Mouse (Mus musculus): ENCODE results near the gene Gfra4. TPM values are rescaled to one million over a fixed set of nuclear protein-coding genes. Genes with fewer than 3 reads are reported as not detected.
A peak's percentile ranks its signal among the peaks of the same experiment; 100 is the strongest.

The Gfra4 gene
- polyA plus RNA-seq (2012; rRNA removed): 174 and 189 TPM in 2 replicates

DNA sequence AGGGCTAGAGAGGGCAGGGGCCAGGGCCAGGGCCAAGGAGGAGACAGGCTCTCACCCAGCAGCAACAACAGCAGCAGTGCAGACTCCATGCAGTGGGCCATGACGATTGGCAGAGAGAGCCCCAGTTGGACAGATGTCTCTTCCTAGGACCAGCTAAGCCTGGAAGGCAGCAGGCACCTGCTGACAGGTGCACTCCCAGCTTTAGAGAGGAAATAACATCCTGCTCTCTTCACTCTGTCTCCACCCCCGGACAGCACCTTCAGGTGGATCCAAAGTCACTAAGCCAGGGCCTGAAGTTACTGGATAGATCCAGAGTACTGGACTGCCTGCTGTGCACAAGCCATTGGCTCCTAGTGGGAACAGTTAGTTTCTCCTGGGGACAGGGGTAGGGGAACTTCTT, at the start of gene Gfra4:
TSS of gene Gfra4 (minus strand) at position 101 of the 400 bp plus-strand sequence.
- no peak for DNase-seq (ENCODE audit: extremely low spot score in 1 of 2, low spot score in 1 of 2)

DNA sequence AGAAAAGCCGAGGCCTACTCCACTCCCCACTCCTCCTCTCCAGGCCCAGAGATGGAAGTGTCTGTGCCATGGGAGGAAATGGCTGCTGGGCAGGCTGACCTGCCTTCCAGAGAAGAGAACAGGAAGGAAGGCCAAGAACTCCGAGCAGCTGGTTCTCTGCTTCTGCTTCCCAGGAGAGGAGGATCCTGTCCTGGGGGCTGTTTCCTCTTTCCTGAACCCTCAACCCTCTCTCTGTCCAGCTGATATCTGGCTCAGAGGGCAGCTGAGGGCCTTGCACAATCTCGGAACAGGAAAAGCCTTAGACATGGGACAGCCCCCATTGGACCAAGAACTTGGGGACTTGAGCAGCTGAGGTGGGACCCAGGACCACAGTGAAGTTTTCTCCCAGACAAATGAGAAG, 48.0 kb upstream of the Gfra4 start:
- DNase-seq (ENCODE audit: extremely low spot score in 1 of 2, low spot score in 1 of 2): no peak

DNA sequence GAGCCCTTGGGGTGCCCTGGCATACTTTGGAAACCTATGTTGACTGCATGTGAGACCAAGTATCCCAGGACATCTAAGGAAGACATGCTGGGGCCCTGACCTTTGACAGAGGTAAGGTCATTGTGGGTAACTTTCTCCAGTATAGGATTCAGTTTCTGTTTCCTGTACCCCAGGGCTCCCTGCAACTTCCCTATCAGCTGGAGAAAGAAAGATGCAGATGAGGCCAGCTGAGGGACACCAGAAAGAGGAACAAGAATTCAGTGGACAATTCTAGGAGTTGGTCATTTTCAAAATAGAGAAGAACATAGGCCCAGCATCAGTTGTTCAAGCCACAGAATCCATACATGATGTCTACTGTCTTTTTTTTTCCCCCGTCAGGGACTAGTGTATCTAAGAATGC, 46.7 kb upstream of the Gfra4 start:
- no peak for DNase-seq (ENCODE audit: extremely low spot score in 1 of 2, low spot score in 1 of 2)

DNA sequence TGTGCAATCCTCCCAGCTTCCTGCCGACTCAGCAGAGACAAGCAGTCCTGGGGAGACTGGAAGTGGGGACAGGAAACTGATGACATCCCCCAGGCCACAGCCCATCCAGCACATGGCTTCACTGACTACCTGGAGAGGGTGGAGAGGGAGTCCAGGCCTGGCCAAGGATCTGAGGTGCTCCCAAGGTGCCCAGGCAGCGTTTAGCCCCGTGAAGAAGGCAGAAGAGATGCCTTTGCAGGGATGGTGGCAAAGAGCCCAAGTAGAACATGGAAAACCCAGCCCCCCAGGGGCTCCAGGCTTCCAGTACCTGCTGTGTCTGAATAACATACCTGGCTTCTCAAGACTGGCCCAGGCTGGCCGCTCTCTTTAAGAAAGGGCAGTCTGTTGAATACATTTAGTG, 45.7 kb upstream of the Gfra4 start:
- DNase-seq (ENCODE audit: extremely low spot score in 1 of 2, low spot score in 1 of 2): no peak

DNA sequence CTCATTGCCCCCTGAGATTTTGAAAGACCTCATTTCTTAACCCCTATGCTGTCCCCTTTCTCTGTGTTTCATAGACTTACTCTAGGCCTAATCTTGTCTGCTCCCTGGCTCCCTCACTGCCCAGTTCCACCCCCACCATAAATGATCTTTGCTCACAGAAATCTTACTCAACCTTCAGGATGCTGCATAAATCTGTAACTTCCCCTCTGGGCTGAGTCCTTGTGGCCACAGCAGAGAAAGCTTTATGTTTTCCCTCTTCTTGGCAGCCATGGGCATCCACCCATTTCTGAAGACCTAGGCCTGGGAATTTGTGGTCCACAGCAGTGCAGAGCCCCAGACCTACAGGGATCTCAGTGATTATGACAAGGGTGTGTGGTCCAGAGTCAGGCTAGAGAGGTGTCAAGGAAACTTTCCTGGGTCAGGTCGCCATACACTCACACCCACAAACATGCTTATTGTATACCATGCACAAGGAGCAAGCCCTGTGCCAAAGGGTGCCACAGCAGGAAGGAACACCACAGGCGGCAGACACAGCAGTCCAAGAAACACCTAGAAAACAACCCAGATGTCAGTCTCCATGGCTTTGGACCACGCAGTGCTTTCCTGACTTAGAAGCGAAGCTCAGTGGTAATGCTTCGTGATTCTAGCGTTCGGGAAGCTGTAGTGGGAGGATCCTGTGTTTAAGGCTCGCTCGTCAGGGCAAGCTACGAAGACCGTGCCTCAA, 43.9 kb upstream of the Gfra4 start, which contains the start of gene Siglec1:
TSS of gene Siglec1 (minus strand) at position 99 of the 724 bp plus-strand sequence.
- DNase-seq (ENCODE audit: extremely low spot score in 1 of 2, low spot score in 1 of 2): no peak

DNA sequence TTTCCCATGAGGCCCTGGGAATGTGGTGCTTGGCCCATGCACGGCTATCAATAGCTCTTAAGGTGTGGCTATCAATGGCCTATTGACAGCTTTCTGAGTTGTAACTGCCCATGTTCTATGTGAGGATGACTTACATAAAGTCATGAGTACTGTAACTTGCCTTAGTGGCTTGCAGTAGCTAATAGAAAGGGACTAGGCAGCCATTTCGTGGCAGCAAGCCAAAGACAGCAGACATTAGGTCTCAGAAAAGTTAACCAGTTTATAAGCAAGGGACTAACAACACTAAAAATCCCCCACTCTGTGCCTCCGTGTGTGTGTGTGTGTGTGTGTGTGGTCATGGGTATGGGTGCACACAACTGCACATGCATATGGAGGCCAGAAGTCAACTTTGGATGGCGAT, 41.3 kb upstream of the Gfra4 start:
- DNase-seq (ENCODE audit: extremely low spot score in 1 of 2, low spot score in 1 of 2): no peak

DNA sequence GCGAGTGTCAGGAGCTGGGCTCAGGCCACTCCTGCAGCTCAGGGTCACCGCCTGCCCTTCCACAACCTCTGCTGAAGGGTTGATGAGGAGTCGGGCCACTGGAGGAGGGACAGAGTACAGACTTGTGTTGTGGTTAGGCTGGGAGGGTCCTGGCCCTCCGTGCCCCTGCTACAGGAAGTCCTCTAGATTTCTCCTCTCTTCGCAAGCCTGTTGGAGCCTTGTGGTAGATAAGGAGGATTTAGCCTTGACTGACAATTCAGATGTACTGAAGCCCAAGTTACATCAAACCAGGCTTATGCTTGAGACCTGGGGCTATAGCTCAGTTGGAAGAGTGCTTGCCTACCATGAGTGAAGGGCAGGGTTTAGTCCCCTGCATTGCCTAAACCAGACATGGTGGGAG, 37.6 kb upstream of the Gfra4 start:
- no peak for DNase-seq (ENCODE audit: extremely low spot score in 1 of 2, low spot score in 1 of 2)

DNA sequence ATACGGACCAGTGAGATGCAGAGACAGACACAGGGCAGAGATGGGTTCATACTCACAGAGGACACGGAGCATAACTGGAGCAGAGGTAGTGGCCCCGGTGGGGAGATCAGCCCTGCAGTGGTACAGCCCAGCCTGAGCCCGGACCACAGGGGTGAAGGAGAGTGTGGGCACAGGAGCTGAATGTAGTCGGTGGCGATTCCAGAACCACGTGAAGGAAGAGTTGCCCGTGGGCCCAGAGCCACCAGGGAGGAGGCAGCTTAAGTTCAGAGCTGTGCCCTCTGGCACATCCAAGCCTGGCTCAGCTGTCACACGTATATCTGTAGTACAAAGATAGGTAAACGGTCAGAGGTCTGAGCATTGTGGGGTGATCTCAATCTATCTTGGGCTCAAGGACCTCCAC, 29.6 kb upstream of the Gfra4 start:
- DNase-seq (ENCODE audit: extremely low spot score in 1 of 2, low spot score in 1 of 2): no peak

DNA sequence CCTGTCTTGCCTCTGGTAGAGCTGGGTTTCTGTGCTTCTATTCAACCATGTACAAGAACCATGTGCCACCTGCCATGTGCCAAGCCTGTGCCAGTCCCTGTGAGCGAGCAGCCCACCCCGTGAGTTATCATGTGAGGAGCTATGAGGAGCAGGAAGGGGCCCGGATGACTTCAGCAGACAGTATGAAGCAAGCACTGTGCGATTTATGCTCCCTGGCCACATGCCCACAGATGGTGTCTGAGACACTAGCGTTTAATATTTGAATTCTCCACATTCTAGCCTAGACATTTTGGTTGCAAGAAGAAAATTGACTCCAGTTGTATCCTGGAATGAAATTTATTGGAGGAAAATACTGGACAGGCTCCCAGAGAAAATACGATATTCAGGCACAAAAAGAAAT, 24.6 kb upstream of the Gfra4 start:
- DNase-seq (ENCODE audit: extremely low spot score in 1 of 2, low spot score in 1 of 2): no peak

DNA sequence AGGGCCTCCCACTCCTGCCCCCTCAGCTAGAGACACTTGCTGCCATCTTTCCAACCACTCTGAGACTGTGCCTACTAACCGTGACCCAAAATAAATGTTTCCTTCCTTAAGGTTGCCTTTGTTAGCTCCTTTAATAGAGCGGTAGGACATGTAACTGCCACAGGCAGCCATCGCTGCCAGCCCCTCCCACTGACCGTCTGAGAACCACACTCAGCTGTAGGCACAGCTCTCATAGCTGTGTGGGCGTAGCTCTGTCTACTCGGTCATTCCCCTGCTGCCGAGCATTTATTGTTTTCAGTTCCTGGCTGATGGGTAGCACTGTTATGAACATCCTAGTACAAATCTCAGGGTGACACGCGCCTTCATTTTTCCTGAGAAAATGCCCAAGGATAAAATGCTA, 23.5 kb upstream of the Gfra4 start:
- DNase-seq (ENCODE audit: extremely low spot score in 1 of 2, low spot score in 1 of 2): no peak

DNA sequence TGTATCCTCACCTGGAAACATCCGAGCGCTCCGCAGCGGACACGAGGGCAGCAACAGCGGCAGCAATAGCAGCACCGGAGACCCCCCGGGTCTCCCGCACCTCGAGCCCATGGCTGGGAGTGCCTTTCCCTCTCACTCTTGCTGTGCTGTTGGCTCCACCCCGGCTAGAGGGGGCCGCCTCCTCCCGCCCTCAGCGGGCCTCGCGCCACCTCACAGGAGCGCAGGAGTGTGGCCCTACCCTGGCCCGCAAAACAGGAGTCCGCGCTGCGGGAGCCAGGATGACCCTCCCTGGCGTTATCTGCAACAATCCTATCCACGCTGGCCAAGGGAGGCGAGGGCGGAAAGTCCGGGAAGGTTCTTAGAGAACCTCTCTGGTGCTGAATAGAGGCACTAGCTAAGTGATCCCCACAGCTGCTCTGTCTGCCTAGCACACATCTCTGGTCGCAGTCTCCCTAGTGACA, 20.5 kb upstream of the Gfra4 start, which contains the start of gene Adam33:
TSS of gene Adam33 (minus strand) at position 411 of the 461 bp plus-strand sequence.
- no peak for DNase-seq (ENCODE audit: extremely low spot score in 1 of 2, low spot score in 1 of 2)

DNA sequence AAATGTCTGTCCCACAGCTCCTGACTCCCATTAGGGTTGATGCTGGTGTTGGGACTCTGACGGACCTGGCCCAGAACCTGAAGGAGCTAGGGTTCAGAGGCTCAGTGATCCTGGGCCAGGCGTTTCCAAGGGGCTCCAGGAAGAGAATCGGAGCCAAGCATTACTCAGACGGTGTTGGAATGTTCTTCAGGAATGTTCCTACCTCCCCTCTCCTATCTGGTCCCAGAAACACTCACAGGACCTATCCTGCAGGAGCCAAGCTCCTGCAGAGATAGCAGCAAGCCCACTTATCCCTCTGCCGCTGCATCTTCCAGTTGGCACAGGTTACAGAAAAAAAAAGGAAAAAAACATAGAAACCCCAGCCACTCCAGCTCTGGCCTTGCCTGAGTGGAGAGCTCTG, 18.7 kb upstream of the Gfra4 start:
- no peak for DNase-seq (ENCODE audit: extremely low spot score in 1 of 2, low spot score in 1 of 2)

DNA sequence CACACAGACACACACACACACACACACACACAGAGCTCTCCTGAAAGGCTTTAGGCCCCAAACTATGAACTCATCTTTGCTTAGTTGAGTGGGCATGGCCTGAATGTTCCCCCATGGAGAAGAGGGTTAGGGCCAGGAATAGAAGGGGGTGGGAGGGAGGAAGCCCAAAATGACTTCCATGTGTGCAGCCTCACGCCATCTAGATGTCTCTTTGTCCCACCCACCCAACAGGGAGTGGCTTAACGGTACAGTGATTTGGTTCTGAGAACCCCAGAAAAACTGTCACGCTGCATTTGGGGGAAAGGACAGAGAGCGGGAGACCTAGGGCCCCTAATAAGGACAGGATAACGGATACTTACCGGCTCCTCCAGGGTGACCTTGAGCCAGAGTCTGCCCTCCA, 17.9 kb upstream of the Gfra4 start:
- DNase-seq (ENCODE audit: extremely low spot score in 1 of 2, low spot score in 1 of 2): no peak

DNA sequence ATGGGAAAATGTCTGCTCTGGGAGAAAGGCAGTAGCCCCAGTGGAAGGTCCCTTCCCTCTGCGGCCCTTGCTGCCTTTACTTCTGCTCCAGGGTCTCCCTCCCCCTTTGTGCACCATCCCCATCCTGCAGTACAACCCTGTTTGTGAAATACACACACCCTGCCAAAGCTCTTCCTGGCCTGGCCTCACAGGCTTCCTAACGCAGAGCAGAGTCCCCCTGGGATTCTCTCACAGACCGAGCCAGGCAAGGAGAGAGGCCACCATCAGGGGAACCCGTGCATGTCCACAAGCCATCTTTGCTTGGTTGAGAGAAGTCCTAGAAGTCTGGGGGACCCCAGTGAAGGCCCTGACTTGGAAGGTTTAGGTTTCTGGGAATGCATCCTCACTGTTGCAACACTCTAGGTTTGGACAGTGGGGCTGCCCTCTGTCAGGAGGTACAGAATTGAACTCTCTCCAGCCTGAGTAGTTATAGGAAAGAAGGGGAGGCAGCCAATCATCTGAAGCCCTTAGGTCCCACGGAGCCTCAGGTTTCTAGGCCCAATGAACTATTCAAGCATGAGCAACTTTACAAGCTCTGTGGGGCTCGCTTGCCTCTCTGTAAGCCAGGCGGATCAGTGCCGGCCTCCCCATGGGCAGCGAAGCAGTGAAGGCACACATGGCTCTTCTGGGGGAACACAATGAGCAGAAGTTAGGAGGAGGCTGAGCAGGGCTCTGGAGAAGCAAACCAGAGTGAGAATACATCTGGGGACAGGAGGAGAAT, 17.1 kb upstream of the Gfra4 start:
- DNase-seq (ENCODE audit: extremely low spot score in 1 of 2, low spot score in 1 of 2): no peak

DNA sequence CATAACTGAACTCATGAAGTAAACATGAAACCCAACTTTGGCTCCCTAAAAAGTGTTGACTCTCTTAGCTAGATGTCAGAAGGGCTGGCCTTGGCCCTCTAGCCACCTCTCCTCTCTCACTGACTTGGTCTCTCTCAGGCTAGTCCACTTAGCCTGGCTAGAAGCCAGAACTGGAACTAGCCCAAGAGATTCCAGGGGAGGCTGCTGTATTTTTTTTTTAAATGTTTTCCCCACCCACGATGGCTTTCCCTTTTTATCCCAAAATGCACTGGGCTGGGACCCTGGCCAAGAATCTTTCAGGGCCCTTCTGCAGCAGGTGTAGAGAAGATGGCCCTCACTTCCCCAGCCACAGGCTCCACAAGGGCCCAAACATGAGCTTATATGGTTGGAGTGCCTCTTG, 16.5 kb upstream of the Gfra4 start:
- DNase-seq (ENCODE audit: extremely low spot score in 1 of 2, low spot score in 1 of 2): peak in 1 of 2 experiments; percentile 42

DNA sequence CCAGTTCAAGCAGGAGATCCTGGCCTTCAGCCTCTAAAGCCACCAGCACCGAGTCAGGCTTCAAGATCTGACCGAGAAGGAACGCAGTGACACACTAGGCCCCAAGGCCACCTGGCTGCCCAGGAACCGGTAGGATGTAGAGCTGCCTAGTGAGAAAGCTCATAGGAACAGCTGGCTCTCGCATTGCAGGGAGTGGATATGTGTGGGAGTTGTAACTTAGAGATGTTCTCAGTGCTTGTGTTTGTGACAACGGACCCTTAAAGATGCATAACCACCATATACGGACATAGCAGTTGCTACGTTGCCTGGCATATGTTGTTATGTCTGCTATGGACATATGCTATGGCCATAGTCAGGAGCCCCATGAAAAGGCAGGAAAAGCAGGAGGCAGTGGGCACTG, 15.8 kb upstream of the Gfra4 start:
- DNase-seq (ENCODE audit: extremely low spot score in 1 of 2, low spot score in 1 of 2): no peak

DNA sequence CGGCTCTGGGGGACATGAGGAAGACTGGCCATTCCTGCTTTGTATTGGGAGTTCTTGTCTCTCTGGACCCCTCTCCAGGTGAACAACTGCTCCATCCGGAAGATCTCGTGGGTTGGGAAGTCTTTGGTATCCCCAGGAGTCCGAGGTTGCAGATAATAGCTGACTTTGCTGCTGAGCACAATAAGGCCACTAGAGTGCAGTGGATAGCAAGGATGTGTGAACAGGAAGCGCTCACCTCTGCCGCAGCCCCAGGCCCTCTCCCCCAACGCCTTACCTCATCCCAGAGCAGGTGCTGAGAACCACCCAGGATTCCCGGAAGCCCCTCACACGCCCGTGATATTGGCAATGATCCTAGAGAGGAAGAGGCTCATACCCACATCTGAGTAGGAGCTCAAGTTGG, 13.3 kb upstream of the Gfra4 start:
- no peak for DNase-seq (ENCODE audit: extremely low spot score in 1 of 2, low spot score in 1 of 2)

DNA sequence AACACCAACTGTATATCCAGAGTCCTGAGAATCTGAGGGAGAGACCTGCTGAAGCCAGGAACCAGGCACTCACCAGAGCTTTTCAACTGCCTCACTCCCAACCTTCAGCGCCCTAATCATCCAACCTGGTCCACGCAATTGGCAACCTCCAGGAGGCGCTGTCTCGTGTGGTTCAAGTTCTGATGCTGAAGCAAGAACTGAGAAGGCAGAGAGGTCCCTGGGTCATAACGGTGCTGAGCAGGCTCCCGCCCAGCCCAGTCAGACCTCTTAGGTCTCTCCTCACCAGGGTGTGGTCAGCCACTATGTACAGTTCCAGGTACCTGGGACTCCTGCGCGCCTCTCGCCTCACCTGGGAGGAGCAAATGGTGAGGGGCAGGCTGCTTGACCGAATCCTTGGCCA, 12.7 kb upstream of the Gfra4 start:
- DNase-seq (ENCODE audit: extremely low spot score in 1 of 2, low spot score in 1 of 2): peak in 1 of 2 experiments; percentile 36

DNA sequence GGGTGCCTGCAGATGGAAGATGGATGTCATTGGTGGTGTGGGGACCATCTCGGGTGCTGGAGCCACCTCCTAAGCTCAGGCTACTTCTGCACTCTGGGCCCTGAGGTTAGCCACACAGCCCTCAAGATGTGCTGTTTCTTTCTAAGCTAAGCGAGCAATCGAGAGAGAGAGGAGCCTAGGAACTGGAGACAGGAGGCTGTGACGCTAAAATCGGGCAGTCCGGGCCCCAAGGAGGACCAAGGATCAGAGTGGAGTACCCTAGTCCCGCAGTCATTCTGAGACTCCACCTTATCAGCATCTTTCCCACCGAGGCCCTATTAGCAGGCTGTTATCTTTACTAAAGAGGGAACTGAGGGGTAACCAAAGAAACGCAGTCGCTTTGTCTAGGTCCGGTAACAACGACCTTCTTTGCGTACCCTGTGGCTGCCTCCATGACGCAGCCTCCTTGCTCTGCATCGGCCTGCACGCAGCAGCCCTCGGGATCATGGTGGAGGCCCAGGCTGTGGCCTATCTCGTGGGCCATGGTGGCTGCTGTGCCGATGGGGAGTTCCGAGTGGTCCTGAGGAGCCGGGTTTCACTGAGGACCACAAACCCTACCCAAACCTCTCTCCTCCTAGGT, 11.9 kb upstream of the Gfra4 start:
- DNase-seq (ENCODE audit: extremely low spot score in 1 of 2, low spot score in 1 of 2): no peak

DNA sequence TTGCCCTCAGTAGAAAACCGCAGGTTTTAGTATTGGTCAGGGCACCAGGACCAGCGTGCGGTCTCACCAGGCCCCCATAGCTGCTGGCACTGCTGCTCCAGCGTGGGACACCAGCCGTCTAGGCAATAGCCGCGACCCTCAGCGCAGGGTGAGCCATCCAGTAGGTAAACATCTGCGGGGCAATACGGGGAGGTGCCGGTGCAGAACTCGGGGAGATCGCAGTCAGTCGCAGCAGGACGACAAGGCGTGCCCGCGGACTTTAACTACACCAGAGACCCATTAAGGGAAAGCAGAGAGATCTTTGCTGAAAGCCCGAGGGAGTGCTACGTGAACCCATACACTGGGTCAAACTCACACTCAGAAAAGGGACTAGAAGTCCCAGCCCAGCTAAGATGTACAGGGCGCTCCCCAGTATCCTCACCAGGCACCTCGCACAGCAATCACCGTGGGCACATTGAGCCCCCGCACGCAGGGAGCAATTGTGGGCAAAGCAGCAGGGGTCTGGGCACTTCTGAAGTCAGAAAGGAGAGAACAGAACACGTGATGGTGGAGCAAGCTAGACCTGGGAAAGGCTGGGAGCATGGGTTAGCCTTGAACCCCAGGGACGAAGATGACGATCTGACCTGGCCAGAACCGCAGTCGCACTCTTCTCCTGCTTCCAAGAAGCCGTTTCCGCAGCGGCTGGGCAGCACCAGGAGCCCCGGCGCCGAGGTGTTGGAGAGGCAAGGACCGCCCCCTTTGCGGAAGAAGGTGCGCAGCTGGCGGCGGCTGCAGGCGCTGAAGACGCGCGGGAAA, 11.2 kb upstream of the Gfra4 start:
- DNase-seq (ENCODE audit: extremely low spot score in 1 of 2, low spot score in 1 of 2): no peak
